Mouse (Mus musculus) cerebellum, adult (tissue): ENCODE results near the gene Ttll7.

ENCODE experiments used
- ATAC-seq: cut with Nextera tagmentation; 2 replicates; pipeline ENCODE4 v1.9.2; 2017; ENCODE audit warnings: mild to moderate bottlenecking, moderate library complexity, mixed read lengths; ENCODE audit not compliant: insufficient number of reproducible peaks, low FRiP score, low TSS enrichment

The Ttll7 gene

DNA sequence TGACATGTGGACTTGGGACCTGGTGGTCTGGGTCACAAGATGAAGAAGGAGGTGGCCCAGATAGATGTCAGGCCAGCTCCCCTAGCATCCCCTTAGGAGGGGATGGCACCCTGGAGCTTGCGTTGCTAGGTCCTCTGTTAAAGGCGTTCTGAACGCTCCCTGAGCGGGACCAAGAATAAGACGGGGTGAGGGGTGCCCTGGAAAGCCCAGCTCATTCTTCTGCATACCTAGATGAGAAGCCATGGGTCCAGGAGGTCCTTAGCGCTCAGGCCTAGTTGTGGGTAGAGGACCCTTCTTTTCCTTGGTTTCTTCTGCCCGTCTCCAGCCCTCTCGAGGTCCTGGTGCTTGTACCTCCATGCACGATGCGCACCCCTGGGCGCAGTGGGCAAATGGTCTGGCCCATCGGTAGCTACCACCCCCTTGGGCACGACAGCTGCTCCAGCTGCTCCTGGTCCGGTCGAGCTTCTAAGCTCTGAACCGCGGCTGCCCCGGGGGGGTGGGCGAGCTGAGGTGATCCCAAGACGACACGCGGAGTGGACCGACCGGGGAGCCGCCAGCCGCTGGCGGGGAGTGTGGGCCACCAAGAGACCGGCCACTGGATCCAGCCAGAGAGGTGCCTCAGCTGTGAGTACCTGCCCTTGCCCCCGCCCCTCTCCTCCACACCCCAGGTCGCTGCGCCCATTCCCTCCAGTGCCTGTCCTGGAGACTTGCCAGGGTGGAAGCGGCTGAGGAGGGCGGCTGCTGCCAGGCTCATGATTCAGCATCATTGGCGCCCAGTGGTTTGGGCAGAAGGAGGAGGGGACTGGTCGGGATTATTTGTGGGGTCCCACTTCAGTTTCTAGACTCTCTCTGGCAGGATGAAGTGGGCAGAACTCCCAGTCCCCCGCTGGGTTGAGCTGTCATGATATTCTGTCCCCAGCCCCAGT, at the start of gene Ttll7:
Gene Ttll7 (plus strand): TSS at position 402 of the 926 bp plus-strand sequence.
- ATAC-seq: peak; percentile 94

DNA sequence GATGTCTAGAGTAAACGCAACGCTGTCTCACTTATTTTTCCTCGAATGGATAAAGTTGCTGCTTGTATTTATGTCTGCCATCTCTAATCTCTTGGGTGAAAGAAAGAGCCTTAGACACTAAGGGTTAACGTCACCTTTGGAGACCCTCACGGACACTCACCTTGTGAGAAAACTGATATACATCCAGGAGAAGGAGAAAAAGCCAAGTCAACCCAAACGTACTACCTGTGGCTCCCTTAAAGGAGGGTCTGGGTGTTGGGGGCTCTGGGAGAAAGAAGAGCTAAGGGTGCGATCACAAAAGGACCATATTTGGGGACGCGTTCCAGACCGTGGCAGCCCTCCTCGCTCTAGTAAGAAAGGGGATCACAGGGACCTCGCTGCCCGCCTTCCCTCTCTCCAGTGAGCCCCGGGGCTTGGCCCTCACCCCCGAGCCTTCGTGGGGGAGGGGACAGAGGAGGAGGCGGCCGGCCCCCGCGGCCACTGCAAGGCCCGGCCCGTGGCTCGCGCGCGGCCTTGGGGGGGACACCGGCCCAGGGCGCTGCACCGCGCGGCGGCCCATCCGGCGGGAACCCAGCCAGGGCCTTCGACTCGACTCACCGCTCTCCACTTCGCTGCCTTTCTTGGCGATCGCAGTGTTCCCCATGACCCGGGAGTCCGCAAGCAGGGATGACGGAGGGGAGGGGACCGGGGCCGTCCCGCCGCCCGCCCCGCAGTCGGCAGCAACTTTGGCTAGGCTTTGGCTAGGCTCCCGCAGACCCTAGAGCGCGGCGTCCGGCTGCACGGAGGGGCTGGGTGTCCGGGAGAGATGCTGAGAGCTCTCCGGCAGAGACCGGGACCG, 39.9 kb upstream of the Ttll7 start:
- peak; percentile 68 for ATAC-seq

DNA sequence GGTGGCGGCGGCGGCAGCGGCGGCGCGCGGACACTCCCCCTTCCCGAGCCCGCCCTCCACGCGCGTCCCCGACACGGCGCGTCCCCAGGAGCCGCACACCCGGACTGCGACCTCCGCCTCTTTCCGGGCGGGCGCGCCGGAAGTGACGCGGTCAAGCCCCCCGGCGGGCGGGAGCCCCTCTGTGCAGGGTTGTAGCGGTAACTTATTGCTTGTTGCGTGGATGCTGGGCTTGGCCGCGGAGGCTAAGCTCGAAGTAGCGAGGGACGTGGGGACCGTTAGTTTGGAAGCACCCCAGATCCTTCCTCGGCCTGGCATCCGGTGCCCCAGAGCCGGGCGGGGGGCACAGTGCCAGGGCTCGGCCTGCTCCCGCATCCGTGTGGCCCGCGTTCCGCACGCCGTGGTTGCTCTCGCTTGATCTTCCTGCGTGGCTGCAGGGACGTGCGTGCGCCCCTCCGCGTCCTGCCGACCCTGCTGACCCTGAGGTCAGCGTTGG, 39.2 kb upstream of the Ttll7 start, which contains the start of gene Prkacb:
Gene Prkacb (minus strand): TSS at position 90 of the 493 bp plus-strand sequence.
- ATAC-seq: peak; percentile 87

DNA sequence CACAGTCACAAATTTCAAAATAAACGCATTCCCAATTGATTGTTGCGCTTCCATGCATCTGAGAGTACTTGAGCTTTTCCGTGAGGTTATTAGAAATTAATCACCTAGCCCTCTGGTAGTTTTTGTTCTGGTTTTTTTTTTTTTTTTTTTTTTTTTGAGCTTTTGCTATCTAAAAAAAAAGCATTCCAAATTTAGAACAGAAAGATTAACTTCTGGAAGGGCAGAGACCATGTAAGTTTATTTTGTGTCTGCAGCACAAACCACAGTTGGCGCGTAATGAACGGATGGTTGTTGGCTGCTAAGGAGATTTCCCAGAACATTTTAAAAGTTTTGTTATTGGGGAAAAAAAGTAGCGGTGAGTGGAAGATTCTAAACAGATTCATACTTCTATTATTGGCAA, 38.5 kb upstream of the Ttll7 start:
- ATAC-seq: no peak

DNA sequence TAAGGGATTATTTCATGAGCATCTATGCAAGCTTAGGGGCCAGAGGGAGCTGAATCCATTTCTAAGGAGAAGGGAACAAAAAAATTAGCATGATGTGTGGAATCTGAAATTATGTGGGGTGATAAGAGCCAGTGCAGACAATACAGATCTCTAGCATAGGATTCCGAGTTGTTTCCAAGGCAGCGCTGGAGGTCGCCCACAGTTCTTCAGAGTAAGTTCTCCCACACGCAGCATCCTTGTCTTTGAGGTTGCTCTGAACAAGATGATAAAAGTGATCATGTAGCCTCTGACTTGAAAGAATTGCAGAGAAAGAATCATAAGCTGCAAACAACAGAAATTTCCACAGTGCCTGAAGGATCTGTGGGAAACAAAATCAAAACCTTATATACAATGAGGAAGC, 31.4 kb upstream of the Ttll7 start:
- no peak for ATAC-seq

DNA sequence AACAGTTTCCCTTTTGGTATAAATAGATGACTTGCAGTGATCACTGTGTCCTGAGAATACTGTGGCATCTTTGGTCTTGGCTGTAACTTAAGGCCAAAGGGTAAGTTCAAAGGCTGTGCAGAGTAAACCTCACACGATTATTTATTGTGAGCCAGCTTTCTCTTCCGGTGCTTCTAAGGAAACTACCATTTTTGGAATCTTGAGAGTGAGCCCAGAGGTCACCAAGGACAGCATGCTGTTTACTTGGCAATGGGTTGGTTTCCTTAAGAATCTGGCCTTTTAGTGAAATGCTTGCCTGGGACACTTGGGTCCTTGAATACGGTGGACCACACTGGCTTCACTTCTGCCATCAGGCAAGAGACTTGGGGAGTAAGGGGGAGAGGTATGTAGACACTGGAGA, 9.4 kb upstream of the Ttll7 start:
- no peak for ATAC-seq

DNA sequence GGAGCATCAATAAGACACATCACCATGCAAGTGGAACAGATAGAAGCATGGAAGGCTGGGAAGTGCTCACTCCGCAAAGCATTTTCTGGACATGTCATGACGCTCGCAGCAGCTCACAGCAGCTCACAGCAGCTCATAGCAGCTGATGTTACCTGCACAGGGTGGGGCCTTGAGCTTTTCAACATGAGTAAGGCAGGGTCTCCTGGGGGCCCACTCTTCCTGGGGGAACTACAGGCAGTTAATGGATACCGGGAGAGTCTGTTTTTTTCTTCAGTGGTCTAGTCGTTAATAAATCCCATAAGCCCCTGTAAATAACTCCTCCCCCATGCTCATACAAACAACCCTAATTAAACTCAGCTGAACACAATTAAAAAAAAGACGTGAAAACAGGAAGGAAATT, 8.7 kb upstream of the Ttll7 start:
- no peak for ATAC-seq

DNA sequence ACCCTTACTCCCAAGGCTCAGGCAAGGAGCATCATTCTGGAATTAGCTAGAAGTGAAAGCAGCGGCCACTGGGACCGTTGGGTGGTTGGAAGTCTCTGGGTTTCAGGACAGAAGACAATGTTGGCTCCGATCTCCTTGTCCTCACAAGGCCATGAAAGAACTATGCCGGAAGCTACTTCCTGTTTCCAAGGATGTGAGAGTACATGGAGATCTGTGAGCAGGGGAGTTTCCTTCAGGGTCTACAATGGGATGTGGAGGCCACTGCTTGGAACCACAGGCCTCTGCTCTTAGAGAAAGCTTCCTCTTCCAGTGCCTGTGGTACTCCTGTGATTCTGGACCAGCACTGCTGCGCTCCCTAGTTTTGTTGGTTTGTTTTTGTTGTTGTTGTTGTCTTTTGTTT, 5.9 kb upstream of the Ttll7 start:
- no peak for ATAC-seq

DNA sequence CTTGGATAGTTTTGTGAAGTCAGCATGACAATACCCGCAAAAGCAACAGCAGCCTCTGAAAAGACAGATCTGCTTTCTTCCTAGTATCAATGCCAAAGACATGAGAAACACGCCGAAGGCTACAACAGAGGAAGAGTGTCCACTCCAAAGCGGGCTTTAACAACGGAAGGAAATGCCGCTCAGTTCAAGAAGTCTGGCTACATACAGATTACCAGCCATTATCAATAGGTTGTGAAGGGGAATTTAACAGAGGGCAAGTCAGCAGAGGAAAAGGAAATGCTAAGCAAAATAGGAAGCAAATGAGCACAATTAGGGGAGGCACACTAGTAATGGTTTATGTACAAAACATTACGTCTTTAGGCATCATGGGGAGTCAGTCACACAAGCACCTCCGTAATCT, 4.1 kb upstream of the Ttll7 start:
- ATAC-seq: no peak

DNA sequence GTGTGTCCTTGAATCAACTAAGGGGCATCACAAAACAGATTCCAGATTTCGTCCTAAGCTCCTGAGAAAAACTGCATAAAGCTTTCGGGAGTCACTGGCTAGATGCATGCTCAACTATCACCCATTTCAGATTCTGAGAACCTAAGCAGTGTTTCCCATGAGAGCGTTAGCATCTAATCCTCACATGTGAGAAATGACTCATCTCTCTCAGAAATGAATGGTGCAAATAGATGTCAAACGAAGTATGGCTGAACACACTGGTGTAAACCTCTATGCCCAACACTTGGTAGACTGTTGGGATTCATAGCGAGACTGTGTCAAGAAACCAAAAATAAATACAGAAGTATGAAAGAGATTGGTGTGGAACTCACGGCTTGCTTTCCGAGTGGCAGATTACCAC, 2.8 kb upstream of the Ttll7 start:
- ATAC-seq: no peak

DNA sequence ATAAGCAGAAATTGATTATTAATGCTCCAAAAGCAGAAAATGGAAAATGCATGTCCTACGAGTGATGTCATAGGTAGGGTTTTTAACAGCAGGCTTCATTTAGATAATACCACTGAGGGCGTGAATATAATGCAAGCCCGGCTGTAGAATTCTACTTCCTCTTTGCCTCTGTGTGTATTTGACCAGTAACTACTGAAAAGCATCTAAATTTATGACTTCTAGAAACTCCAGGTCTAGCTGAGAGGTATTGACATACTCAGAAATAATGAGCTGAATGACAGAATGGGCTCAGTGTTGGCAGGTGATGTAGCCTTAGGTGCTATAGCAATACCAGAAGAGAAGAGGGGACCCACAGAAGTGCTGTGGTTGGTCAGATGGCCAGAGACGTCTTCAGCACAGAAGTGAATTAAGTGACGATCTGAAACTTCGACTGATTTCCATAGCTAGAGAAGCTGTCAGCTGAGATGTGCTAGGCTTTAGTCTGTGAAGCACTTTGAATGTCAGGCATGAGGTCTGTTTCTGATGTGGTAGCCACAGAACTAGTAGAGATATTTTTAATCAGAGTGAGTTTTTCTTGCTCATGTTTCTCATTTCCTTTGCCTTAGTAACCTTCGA, 2.4 kb downstream of the Ttll7 start:
- ATAC-seq: no peak

DNA sequence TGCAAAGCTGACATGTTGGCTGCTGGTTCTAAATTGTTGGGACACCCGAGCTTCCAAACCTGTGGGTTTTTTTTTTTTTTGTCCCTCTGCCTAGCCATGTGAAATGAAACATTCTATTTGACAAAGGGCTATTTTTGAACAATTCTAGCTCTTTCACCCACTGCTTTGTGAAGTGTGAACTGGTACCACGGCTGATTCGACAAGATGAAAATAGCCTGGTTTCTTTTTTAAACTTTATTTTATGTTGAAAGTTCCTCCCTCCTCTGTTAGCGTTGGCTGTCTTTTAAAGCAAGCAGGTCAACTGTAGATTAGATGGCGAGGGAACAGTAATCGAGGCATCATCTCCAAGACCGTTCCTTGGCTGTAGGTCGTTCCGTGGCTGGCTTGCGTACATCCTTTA, 5.2 kb downstream of the Ttll7 start:
- no peak for ATAC-seq

DNA sequence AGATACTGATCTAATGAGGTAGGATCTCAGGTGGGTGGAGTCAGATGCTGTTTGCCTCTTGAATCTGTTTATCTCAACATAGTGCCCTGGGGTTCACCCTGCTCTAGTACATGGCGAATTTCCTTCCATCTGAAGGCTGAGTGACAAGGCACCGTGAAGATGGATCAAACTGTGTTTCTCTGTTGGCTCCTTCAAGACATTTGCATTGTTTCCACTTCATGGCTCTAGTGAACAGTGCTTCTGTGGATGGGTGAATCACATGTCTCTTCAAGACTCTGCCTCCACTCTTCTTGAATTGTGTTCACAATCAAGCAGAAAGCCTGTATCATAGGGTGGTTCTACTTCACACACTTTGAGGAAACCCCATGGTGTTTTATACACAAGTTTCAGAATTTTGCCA, 8.1 kb downstream of the Ttll7 start:
- no peak for ATAC-seq

DNA sequence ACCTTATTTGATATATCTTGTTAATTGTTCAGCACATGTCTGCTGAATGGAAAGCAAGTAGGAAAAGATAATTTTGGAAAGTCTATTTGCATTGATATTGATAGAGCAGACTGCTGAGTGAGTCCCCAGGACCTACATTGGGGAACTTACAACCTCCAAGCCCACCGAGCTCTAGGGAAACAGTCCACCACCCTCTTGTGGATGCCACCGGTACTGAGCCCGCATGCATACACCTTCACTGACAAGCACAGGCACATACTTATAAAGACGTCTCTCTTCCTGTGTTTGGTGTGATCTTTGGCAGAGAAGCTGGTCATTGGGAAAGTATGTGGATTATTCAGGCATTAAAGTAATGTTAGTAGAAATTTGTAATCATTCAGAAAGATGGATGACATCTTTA, 14.4 kb downstream of the Ttll7 start:
- no peak for ATAC-seq

DNA sequence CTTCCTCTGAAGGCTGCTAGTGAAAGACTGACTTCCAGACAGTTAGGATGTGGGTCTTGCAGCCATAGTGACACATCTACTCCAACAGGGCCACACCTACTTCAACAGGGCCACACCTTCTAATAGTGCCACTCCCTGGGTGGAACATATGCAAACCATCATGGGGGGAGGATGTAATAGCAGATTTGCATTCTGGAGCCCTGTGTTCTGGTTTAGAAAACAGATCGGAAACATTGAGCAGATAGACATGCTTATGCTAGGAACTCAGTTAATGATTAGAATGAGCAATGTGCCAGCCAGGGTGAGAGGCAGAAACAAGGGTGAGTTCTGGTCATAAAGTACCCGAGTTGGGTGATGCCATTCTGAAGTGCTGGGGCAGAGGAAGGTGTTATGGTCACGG, 19.8 kb downstream of the Ttll7 start:
- no peak for ATAC-seq

DNA sequence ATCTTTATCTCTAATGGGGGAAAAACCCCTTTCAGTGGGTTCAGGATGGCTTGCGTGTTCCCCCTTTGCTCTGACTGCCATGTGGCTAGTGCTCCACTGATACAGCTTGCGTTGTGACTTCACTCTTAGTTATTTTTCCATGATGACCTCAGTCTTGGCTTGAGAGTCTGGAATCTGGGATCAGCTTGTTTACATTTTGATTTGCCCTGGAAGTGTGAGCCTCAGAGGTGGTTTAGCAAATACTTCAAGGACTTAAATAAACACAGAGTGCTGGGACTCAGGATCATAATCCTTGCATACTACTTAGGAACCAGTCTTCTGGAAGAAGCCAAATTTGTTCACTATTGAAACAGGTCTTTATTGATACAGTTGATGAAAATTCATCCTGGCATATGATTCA, 23.8 kb downstream of the Ttll7 start:
- ATAC-seq: peak; percentile 68

DNA sequence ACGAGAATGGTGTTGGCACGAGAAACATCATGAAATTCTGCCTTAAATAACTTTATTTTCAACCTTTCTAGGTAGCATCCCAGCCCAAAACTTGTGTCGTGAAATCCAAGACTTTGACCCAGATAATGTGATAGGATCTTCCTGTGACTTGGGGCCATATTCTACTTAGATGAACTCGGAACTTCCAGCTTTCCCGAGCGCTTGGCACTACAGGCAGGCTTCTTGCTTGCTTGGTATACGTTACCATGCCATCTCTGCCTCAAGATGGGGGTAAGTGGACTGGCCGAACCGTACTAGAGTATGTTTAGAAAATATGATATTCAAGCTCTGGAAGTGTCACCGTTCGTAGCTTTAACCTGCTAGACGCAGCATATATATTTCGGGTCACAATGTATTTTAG, 41.8 kb downstream of the Ttll7 start:
- no peak for ATAC-seq

DNA sequence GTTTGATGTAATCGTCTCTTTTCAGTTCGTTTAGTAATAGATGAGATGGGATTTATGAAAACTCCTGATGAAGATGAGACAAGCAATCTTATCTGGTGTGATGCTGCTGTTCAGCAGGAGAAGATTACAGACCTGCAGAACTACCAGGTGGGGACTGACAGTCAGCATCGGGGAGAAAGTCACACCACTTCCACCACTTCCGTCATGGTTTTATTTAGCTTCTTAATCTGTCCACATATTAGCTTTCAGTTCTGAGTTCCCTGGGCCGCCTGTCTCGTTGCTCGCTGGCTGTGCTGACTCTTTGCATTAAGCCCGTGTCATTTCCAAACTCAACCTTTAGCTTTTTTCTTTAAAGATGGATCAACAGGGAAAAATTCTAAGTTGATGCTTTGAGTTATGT, 44.4 kb downstream of the Ttll7 start:
- ATAC-seq: no peak

DNA sequence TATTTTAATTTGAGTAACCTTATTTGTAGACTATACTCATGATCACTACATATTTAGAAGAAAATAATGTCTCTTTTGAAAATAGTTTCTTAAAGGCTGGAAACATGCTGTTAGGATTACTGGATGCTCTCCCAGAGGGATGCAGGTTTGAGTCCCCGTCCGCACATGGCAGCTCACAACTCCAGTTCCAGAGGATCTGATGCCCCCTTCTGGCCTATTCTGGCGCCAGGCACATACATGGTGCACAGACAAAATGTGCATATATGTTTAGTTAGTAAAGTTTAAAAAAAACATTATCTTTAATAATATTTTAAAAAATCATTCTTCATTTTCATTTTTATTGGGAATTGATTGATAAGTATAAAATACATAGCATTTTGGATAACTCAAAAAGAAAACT, 47.9 kb downstream of the Ttll7 start:
- ATAC-seq: no peak

DNA sequence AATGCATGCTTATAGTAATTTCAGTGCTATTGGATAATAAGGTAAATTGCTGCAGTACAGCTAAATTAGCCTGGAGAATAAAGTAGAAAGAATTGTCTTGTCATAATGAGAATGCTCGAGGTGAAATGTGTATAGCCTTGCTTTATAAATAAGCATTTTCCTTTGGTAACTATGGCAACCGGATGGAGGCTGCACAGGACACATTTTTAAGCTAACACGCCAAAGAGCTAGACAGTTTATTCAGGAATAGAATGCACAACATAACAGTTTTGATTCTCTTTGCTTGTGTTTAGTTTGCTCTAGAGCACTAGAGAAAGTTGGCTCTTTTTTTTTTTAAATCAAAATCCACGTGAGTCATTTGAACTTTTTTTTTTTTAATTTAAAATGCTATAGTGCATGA, 49.6 kb downstream of the Ttll7 start:
- ATAC-seq: no peak

DNA sequence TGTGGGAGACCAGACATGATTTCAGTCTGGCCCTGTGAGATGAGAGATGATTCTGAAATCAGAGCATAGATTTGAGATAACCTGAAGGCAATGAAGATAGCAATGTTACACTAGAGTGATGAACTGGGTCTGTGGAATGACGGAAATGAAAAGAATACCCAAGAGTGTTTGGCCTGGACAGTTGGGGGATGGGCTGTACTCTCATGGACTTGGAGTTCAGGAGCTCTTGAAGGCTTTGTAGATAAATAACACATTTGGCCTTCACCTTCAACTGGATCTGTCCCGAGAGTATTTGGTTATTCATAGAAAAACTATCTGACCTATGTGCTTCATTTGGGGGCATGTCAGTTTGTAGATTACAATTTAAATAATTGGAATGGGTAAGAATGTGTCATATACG, 53.4 kb downstream of the Ttll7 start:
- no peak for ATAC-seq
